Mouse (Mus musculus) midbrain, embryonic 14.5 days (tissue): Measurements from ENCODE around the gene Gm4881. TPM values are rescaled to one million over a fixed set of nuclear protein-coding genes. Genes with fewer than 3 reads are reported as not detected.
A peak's percentile ranks its signal among the peaks of the same experiment; 100 is the strongest.

Experiments
- ATAC-seq: fragments of 200-750 bp; cut with Nextera tagmentation; 2 replicates; pipeline ENCODE4 v1.8.0; 2017; ENCODE audit warnings: moderate number of reproducible peaks, moderate library complexity; ENCODE audit not compliant: low FRiP score, low TSS enrichment
- DNase-seq: peaks from one replicate; pipeline ENCODE4 v3.0.0-alpha.2; 2015
- H3K27ac ChIP-seq: fragments of 300-500 bp; sonication (generic); replicated peaks from 2 replicates; pipeline ENCODE4 v1.5.1; 2014; ENCODE audit warnings: mild to moderate bottlenecking, low read depth, low read length, moderate library complexity
- H3K27me3 ChIP-seq: fragments of 300-500 bp; sonication (generic); 2 replicates; pipeline ENCODE4 v1.6.1; 2014; ENCODE audit warnings: low read length, control low read depth, mixed read lengths; ENCODE audit not compliant: control insufficient read depth, insufficient read depth
- H3K36me3 ChIP-seq: fragments of 300-500 bp; sonication (generic); 2 replicates; pipeline ENCODE4 v1.6.1; 2014; ENCODE audit warnings: low read length, control low read depth; ENCODE audit not compliant: control insufficient read depth, insufficient read depth
- H3K4me1 ChIP-seq: fragments of 300-500 bp; sonication (generic); 2 replicates; pipeline ENCODE4 v1.6.1; 2014; ENCODE audit warnings: mild to moderate bottlenecking, antibody characterized with exemption, low read length, control low read depth; ENCODE audit not compliant: control insufficient read depth, insufficient read depth
- H3K4me2 ChIP-seq: fragments of 300-500 bp; sonication (generic); 2 replicates; pipeline ENCODE4 v1.6.1; 2014; ENCODE audit warnings: mild to moderate bottlenecking, low read length, moderate library complexity
- H3K4me3 ChIP-seq: fragments of 300-500 bp; sonication (generic); replicated peaks from 2 replicates; pipeline ENCODE4 v1.5.1; 2014; ENCODE audit warnings: low read depth, low read length
- H3K9ac ChIP-seq: fragments of 300-500 bp; sonication (generic); replicated peaks from 2 replicates; pipeline ENCODE4 v1.6.1; 2014; ENCODE audit warnings: mild to moderate bottlenecking, low read length, moderate library complexity
- H3K9me3 ChIP-seq: fragments of 300-500 bp; sonication (generic); 2 replicates; pipeline ENCODE4 v1.6.1; 2016; ENCODE audit warnings: low read length, control low read depth, mixed read lengths; ENCODE audit not compliant: control insufficient read depth
- WGBS: fragments of 180-500 bp; shearing (Covaris S2); extraction: QIAGEN DNeasy Blood & Tissue Kit; methylation state at CpG from one replicate; pipeline ENCODE4 v1.1.7; 2014; 5-methylcytosine and 5-hydroxymethylcytosine counted together
- polyA plus RNA-seq: library from polyadenylated mRNA; unstranded; fragments of >200 nt; fragmentation: Nextera tagmentation; extraction: Ambion mirVana; gene quantifications from 2 replicates; pipeline ENCODE4 v1.2.1, GENCODE M21; 2014

Gm4881 gene
- polyA plus RNA-seq, 1 experiment from 2014 or later, result 6.1 TPM

DNA sequence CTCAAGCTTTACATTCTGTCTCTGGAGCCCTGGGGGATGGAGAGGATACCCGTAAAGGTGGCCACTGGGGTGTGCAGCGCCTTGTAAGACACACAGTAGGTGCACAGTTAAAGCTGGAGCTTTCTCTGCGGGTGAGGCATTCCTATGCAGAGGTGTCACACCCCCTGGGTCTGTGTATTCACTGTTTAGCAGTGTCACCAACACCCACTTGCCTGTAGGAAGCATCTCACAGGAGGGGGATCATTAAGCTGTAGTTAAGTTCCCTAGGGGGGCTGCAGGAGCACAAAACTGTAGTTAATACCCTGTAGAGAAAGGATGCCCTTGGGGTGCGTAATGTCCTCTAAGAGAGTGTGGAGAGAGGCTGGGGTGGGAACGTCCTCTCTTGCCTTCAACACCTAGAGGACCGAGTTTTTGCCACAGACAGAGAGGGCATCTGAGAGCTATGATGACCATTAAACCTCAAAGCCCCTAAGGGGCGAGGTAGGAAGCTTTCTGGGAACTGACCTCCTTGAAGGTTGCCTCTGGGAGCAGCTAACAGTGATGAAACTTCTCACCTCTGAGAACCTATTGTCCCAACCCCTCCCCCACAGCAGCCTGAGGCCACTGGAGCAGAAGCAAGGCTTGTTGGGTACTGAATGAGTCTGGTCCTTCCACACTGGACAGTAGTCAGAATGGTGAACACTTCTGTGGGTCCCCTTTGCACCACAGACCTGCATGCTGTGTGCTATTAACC lies 3.2 kb upstream of the Gm4881 start:
- no peak for DNase-seq

DNA sequence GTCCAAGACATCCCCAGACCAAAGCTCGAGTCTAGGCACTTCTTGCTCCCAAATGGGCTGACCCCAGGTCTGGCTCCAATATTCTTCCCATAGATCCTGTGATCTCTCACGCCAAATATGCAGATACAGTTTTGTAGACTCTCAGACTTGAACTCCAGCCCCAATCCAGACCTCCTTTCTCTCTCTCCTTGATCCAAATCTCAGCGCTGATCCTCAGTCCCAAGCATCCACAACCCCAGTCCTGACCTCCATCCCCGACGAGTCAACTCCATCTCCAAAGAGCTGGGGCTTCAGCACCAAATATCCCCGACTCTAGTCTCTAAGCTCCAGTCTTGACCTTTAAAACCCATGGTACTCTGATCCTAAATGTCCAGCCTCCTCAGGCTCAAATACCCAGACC lies 653 bp downstream of the Gm4881 start:
- no peak for DNase-seq
- Histone ChIP-seq H3K36me3 (no peaks in the 10 kb centered on the region), H3K9me3 (no peaks in the 10 kb centered on the region), H3K27me3 (peaks cover 73% of the 10 kb centered on the region), H3K9ac (no peak overlapping the region), H3K4me3 (no peak overlapping the region), H3K4me2 (peak overlapping the region; percentile 58; the same call in 1 of the 2 replicates), H3K27ac (no peak overlapping the region), H3K4me1 (0 out of 2 replicates have a peak, but pooled peaks cover 10% of the 10 kb centered on the region)
- 4% methylated on average over 6 of the region's 6 CpGs for WGBS
- ATAC-seq, result no peak

More for the DNA sequence above, 3.2 kb upstream of the Gm4881 start:
- H3K9me3 ChIP-seq, result no peaks in the 10 kb centered on the region
- no peak for ATAC-seq
- H3K4me2 ChIP-seq, result no peak overlapping the region
- H3K9ac ChIP-seq, result no peak overlapping the region
- peaks cover 38% of the 10 kb centered on the region; the same call in 1 of the 2 replicates for H3K4me1 ChIP-seq
- H3K4me3 ChIP-seq, result no peak overlapping the region
- no peak overlapping the region for H3K27ac ChIP-seq
- H3K36me3 ChIP-seq, result no peaks in the 10 kb centered on the region
- peaks cover 80% of the 10 kb centered on the region for H3K27me3 ChIP-seq
- 4% methylated on average over 7 of the region's 7 CpGs for WGBS

DNA sequence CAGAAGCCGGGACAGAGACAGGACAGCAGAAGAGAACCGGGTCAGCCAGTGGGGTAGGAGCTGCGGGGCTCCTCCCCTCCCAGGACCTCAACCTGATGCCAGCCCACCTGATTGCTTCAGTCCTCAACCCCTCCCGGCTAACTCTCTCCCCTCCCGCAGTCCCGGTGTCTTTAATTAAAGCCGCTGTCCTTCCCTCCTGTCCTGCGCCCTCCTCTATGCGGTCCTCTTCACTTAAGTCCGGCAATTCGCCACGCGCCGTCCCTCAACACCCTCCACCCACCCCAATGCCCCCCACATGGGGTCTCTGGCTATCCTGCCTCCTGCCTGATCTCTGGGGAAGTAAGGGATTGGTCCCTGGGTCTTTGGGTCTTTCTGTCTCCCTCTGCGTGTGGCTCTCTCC lies 12.6 kb downstream of the Gm4881 start:
- DNase-seq, result no peak
- H3K4me1 ChIP-seq, result peaks cover 19% of the 10 kb centered on the region
- no peak overlapping the region for H3K27ac ChIP-seq
- H3K27me3 ChIP-seq, result peaks cover 48% of the 10 kb centered on the region
- no peaks in the 10 kb centered on the region for H3K9me3 ChIP-seq
- H3K36me3 ChIP-seq, result peaks cover 9% of the 10 kb centered on the region
- peak overlapping the region; percentile 9; the same call in 1 of the 2 replicates for H3K4me3 ChIP-seq
- ATAC-seq, result no peak
- peak overlapping the region; percentile 28 for H3K4me2 ChIP-seq
- 0% methylated on average over 15 of the region's 15 CpGs for WGBS
- H3K9ac ChIP-seq, result no peak overlapping the region

DNA sequence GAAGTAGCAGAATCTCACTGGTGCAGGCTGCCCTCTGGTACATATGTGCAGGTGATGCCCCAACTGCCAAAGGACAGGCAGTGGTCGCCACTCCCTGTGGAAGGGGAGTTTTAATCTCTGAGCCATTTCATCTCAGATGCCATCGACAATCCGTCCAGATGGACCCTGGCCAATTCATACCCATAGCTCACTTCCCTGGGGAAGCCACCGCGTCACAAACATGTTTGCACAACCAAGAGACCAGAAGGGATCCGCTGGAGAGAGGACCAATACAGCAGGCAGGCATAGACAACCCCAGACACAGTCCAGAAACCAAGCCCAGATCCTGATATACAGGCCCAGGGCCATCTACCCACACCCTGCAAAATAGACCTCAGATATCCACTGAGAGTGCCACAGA lies 13.8 kb downstream of the Gm4881 start:
- WGBS, result 41% methylated on average over 6 of the region's 6 CpGs
- no peaks in the 10 kb centered on the region for H3K9me3 ChIP-seq
- H3K9ac ChIP-seq, result 0 out of 2 replicates have a peak overlapping the region, but pooled peaks have one; percentile 14
- 0 out of 2 replicates have a peak overlapping the region, but pooled peaks have one; percentile 7 for H3K4me3 ChIP-seq
- no peak overlapping the region for H3K27ac ChIP-seq
- DNase-seq (no peak), ATAC-seq (no peak)
- H3K27me3 ChIP-seq, result peaks cover 48% of the 10 kb centered on the region
- H3K36me3 ChIP-seq, result peaks cover 19% of the 10 kb centered on the region
- H3K4me1 ChIP-seq, result peaks cover 18% of the 10 kb centered on the region
- peak overlapping the region; percentile 22; the same call in 1 of the 2 replicates for H3K4me2 ChIP-seq

DNA sequence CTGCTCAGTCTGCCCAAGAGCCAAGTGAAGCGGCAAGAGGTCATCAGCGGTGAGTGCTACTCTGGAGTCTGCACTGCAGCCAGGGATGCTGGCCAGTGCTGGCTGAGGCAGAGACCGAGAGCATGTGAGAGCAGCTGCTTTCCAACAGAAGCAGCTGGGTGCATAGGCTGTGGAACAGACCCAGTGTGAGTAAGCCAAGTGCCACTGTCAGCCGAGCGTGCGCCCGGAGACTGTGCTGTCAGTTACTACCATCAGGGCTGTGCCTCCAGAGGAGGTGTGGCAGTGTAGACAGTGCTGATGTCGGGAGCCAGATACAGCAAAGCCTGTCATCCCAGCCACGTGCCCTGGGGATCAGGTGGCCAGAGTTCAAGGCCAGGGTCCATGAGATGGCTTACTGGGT lies 24.6 kb downstream of the Gm4881 start:
- DNase-seq (no peak), ATAC-seq (no peak)
- Histone ChIP-seq H3K27ac (no peak overlapping the region), H3K9me3 (no peaks in the 10 kb centered on the region), H3K4me2 (no peak overlapping the region), H3K36me3 (peaks cover 76% of the 10 kb centered on the region), H3K4me3 (no peak overlapping the region), H3K27me3 (no peaks in the 10 kb centered on the region), H3K9ac (no peak overlapping the region), H3K4me1 (no peaks in the 10 kb centered on the region)
- WGBS, result 90% methylated on average over 9 of the region's 9 CpGs

DNA sequence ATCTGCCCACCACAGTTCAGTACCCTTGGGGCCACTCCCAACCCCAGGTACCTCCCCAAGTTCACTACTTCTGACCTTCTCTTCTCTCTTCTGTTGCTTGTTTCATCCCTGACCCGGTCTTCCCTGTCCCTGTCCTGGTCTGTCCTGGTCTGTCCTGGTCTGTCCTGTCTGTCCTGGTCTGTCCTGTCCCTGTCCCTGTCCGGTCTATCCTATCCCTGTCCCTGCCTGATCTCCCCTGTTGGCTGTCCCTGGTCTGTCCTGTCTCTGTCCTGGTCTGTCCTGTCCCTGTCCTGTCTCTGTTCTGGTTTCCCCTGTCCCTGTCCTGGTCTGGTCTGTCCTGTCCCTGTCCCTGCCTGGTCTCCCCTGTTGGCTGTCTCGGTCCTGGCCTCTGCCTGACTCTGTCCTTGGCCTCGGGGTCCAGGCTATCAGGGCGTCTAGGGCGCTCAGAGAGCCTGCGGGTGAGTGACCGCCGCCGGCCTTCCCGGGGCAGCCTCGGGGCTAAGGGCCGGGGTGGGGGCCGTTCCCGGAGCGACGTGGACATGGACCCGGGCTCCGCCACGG lies 25.5 kb downstream of the Gm4881 start:
- H3K27ac ChIP-seq, result no peak overlapping the region
- no peak overlapping the region for H3K9ac ChIP-seq
- ATAC-seq, result peak; percentile 24; the same call in 1 of the 2 replicates
- no peak for DNase-seq
- no peaks in the 10 kb centered on the region for H3K9me3 ChIP-seq
- no peaks in the 10 kb centered on the region for H3K27me3 ChIP-seq
- peaks cover 68% of the 10 kb centered on the region for H3K36me3 ChIP-seq
- WGBS, result 91% methylated on average over 20 of the region's 20 CpGs
- no peak overlapping the region for H3K4me3 ChIP-seq
- no peaks in the 10 kb centered on the region for H3K4me1 ChIP-seq
- H3K4me2 ChIP-seq, result no peak overlapping the region

DNA sequence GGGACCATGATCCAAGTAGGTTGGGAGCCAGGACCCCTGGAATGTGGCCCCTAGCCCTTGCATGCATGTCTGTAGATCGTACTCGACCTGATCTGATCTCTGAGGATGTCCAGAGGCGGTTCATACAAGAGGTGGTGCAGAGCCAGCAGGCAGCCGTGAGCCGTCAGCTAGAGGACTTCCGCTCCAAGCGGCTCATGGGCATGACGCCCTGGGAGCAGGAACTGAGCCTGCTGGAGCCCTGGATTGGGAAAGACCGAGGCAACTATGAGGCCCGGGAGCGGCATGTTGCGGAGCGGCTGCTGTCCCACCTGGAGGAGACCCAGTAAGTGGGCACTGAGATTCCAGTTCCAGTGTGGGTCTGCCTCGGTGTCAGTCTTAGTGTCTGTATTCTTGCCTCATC lies 31.8 kb downstream of the Gm4881 start:
- no peak overlapping the region for H3K4me3 ChIP-seq
- H3K9me3 ChIP-seq, result no peaks in the 10 kb centered on the region
- 92% methylated on average over 14 of the region's 14 CpGs for WGBS
- no peak overlapping the region for H3K9ac ChIP-seq
- DNase-seq (no peak), ATAC-seq (no peak)
- no peaks in the 10 kb centered on the region for H3K4me1 ChIP-seq
- no peak overlapping the region for H3K27ac ChIP-seq
- no peak overlapping the region for H3K4me2 ChIP-seq
- no peaks in the 10 kb centered on the region for H3K27me3 ChIP-seq
- peaks cover 54% of the 10 kb centered on the region for H3K36me3 ChIP-seq

DNA sequence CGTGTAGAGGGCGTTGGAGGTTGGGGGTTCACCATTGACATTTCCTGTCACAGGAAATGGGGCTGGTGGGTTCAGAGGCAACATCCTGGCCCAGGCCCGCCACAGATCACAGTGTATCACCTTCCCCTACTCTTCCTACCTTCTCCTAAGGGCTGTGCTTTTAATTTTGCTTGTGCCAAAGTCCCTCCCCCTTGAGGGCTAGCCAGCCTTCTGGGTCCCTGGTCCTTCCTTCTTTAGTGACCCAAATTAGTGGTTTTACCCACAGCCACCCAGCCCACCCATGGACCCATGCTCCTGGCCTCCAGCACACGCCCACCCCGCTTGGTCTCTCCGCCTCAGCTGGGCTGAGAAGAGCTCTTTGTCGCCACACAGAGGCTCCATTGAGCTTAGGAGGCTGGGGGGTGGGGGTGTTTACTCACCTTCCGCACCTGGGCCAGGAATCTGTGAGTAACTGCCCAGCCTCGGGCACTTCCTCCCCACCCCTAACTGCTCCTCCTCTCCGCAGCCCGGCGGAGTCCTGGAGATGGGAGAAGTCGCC lies 37.0 kb downstream of the Gm4881 start:
- WGBS, result 38% methylated on average over 13 of the region's 13 CpGs
- Histone ChIP-seq H3K27ac (no peak overlapping the region), H3K4me3 (no peak overlapping the region), H3K36me3 (peaks cover 33% of the 10 kb centered on the region), H3K9me3 (no peaks in the 10 kb centered on the region), H3K9ac (no peak overlapping the region; the same call in 1 of the 2 replicates), H3K27me3 (no peaks in the 10 kb centered on the region), H3K4me1 (peaks cover 14% of the 10 kb centered on the region), H3K4me2 (no peak overlapping the region)
- ATAC-seq (no peak), DNase-seq (no peak)
